Mouse (Mus musculus) CD4-positive naive resting alpha-beta T cell, adult 76 days (primary cell): ENCODE data around the gene Fermt2. TPM values are rescaled to one million over a fixed set of nuclear protein-coding genes. Genes with fewer than 3 reads are reported as not detected.

Experiments used
- total RNA-seq: library from RNA; stranded (reverse); gene quantifications from one replicate; pipeline ENCODE4 v1.2.4, GENCODE M21; 2023

Gene Fermt2
- not detected for total RNA-seq

DNA sequence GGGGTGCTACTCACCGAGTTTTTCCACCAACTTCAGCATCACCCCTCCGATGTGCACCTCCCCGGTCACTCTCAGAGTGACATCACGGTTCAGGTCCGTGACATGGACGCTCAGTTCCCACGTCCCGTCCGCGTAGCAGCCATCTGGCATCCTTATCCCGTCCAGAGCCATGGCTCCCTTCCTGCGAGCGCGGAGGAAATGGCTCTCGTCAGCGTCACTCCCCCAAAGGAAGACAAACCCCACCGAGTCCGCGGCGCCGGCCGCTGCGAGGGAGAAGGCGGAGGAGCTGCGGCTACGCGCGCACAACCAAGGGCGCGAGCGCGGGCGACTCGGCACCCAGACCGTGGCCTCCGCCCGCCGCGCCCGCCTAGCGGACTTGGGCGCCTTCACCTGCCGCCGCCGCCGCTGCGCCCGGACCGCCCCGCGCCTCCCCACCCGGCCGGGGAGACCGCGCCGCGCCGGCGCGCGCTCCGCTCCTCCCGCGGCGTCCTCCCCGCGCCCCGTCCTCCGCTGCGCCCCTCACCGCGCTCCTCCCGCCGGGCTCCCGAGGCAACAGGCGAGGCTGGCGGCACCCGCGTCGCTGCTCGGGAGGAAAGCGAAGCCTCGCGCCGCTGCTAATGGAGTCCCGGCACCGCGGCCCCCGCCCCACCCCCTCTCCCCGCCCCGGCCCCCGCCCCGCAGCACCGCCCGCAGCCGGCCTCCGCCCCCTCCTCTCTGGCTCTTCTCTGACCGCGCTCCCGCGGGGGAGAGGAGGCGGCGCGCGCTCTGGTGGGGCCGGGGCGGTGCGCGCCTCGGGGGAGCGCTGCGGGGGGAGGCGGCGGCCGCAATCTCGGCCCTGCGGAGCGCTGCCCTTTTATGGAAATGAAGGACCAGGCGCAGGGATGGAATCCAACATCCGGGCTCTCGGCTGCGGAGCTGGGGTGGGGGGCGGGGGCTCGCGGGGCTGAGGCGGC, at the start of gene Fermt2:
TSS of gene Fermt2 (minus strand) at position 708 of the 953 bp plus-strand sequence.

Other genes starting within 250 kb of the Fermt2 start
- 22.3 TPM for gene Ero1l, start 211.3 kb downstream of the Fermt2 start, total RNA-seq
- 127 TPM for gene Psmc6, start 200.3 kb downstream of the Fermt2 start, total RNA-seq
- gene Styx, start 179.0 kb downstream of the Fermt2 start, total RNA-seq: 42.1 TPM
- 22.8 TPM for gene Gnpnat1, start 125.2 kb downstream of the Fermt2 start, total RNA-seq
- 58.0 TPM for gene Ddhd1, start 128.0 kb upstream of the Fermt2 start, total RNA-seq